Mouse (Mus musculus): ENCODE data around the gene Zmynd8.

DNA sequence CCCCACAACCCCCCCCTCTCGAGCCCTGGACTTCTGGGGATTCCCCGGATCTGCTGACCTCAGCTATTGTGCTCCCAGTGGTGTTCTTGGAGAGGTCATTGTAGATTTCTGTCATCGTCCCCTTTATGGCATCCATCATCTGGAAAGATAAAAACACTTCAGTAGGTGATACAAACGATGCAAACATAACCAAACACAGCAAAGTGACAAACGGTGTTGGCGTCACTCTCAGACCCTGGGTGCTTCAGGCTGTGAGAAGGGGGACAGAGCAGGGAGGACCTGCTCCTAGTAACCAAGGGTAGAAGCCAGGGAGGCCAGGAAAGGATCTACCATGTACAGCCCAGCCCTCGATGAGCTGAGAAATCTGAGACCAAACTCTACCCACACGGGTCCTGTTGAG, 100.9 kb downstream of the Zmynd8 start:
- TF ChIP-seq CTCF (IDR thresholded peaks at IDR 0.05; ENCODE audit: borderline replicate concordance, control insufficient read depth, extremely low read depth, insufficient read depth, low read length, poor library complexity) = no peak
- no peak for TF ChIP-seq POLR2A (IDR thresholded peaks at IDR 0.05; ENCODE audit: control insufficient read depth, extremely low read depth, insufficient read depth, low read length, poor library complexity)

Data from thymus, adult 2 months (tissue).